Mouse (Mus musculus): ENCODE measurements around the gene Cfb. TPM values are rescaled to one million over a fixed set of nuclear protein-coding genes. Genes with fewer than 3 reads are reported as not detected.

Cfb gene
- 1.2 and 2.4 TPM in 2 replicates for polyA plus RNA-seq (2012; rRNA removed)

DNA sequence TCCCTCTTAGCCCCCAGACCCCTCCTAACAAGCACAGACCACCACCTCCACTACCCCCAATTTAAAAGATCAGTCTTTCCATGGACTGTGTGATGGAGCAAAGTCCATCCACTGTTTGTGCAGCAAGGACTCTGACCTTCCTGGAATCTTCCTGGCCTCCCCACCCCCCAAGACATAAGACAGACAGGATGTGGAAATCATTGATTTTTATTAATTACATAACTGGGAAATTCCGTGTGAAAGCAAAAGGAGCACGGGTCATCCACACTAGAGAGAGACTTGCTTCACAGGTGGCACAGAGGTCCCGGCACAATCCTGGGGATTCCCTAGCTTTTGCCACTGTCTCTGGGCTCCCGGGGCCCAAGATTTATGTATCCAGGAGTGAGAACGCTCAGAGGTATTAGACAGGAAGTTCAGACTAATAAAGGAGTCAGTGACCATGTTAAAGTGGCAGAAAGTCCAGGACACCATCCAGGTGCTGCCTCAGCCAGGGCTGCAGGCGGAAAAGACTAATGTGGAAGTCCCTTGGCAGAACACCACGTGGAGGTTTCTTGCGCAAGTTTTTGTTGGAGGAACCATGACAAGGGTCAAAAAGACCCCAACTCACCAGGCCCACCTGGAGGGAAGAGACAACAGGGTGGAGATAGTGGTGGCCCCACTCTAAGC is at the start of gene Cfb:
TSS of gene Cfb (minus strand) at position 103 of the 666 bp plus-strand sequence.

DNA sequence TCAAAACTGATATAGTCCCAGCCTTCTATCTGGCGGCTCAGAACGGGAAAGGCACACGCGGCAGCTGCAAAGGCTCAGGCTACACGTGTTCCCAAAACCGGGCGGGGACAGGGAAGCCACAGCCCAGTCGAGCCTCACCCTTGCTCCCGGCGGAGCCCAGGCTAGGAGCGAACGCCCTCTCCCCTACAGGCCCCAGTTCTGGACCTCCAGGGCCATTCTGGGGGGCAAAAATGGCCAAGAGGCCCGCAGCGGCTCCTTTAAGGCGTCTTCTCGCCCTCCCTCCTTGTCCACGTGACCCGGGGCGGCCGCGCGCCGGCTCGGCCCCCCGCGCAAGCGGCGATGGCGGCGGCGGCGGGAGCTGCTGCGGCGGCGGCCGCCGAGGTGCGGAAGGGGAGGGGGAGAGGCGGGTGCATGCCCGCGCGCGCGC is 35.9 kb upstream of the Cfb start, which contains the start of the genes C2 and Ehmt2:
TSS of gene C2 (minus strand) at position 106 of the 427 bp plus-strand sequence.
TSS of gene Ehmt2 (plus strand) at position 310 of the 427 bp plus-strand sequence.

DNA sequence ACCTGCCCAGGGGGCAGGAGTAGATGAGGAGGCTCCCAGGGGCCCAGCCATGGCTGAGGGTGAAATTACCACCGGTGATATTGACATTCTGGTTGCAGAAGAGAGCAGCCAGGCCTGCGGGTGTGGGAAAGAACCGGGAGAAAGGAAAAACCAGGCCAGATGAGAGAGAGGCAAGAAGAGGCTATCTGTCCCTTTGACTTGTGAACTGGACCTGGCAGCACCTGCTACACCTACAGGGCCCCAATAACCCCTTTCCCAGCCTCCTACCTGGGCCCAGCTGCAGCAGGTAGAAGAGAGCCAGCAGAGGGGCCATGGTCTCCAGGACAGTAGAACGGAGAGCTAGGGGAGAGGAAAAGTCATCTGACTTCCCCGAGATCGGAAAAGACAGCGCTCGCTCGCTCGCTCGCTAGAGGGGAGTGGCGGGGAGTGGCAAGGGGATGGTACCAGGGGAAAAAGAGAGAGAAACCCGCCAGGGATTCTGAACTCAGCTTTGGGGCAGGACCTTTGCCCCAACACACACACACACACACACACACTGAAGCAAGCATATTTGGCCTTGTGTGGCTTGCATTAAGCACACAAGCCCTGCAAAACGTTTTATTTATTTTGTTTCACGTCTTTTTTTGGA is 19.5 kb upstream of the Cfb start, which contains the start of gene Gm20547:
TSS of gene Gm20547 (minus strand) at position 360 of the 628 bp plus-strand sequence.

DNA sequence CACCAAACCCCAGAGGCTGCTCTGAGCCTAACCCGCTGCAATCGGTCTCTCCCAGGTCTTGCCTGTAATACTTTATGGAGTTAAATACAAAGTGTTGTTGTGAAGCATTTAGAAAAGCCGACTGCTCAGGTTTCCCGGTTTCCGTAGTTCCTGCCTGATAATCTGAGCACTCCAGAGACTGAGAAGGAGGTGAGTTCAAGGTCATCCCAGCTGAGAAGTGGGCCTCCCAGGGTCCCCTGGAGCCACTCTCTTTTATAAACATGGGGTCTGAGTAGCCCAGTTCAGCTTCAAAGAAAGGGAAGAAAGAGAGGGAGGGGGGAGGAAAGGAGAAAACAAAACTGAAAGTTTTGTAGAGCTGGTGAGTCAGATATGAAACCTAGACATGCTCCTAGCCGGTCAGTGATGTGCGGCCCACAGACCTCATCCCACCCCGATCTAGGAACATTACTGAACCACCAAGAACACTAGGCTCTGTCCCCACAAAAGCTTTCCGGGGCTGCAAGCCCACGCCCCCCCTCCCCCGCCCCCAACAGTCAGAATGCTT is 17.1 kb upstream of the Cfb start, which contains the start of gene Zbtb12:
TSS of gene Zbtb12 (plus strand) at position 148 of the 544 bp plus-strand sequence.

DNA sequence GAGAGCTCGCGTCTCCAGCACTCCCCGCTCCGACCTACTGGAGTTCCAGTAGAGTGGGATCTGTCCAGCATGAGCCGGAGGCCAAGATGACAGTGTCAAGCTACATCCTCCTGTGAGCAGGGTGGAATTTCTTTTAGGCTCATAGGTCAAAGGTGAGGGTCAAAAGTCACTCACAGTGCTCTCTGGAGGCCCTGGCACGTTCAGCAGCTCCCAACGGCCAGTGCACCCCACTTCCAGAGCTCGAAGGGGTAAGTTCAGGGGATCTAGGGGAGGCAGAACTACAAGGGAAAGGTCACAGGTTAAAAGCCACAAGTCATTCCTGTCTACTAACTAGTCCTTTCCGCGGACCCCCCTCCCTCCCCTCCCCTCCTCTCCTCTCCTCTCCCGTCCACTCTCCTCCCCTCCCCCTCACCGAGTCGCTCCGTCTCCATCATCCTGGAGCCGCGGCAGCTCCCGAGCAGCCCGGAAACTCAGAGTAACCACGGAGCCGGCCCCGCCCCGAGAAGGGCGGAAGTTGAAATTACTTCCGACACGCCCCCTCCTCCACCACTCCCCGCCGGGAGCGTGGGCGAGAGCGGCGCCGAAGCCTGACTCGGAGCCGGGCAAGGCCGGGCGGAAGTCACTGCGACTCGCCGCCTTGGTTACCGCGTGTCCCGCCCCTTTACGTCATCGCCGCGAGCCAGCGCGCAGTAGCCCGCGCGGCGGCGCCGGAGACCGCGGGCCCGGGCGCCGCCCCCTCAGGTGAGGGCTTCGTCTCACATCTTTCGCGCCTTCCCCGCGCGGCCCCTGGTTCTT is 12.4 kb downstream of the Cfb start, which contains the start of the genes Skiv2l and Nelfe:
TSS of gene Skiv2l (minus strand) at position 489 of the 795 bp plus-strand sequence.
TSS of gene Nelfe (plus strand) at position 670 of the 795 bp plus-strand sequence.

DNA sequence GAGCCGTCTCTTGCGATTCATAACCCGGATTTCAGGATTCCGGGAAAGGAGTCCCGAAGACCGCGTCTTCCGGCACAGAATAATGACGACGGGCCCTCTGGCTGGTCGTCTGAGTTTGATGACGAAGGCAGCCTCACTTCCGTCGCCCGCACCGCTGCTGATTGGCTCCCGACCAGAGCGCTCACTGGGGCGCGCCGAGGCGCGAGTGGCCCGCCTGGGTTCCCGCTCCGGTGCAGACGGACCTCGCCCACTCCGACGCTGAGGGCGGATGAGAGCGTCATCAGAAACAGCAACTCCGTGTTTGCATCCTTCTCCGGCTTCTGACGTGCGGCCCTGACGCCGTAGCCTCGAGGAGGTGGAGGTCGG is 25.5 kb downstream of the Cfb start, which contains the start of the genes Stk19 and Dxo:
TSS of gene Stk19 (minus strand) at position 90 of the 366 bp plus-strand sequence.
TSS of gene Dxo (plus strand) at position 164 of the 366 bp plus-strand sequence.

Other genes starting within 250 kb of the Cfb start
- gene Egfl8, start 246.5 kb downstream of the Cfb start, polyA plus RNA-seq (2012; rRNA removed) = 9.5 and 13.6 TPM in 2 replicates
- 25.5 and 27.9 TPM in 2 replicates for gene Ppt2, start 234.0 kb downstream of the Cfb start, polyA plus RNA-seq (2012; rRNA removed)
- gene Prrt1, start 233.0 kb downstream of the Cfb start, polyA plus RNA-seq (2012; rRNA removed) = 44.9 and 49.4 TPM in 2 replicates
- gene Fkbpl, start 217.8 kb downstream of the Cfb start, polyA plus RNA-seq (2012; rRNA removed) = 5.3 and 5.5 TPM in 2 replicates
- gene Atf6b, start 215.4 kb downstream of the Cfb start, polyA plus RNA-seq (2012; rRNA removed) = 107 and 109 TPM in 2 replicates
- 0.34 and 0.75 TPM in 2 replicates for gene Tnxb, start 192.0 kb downstream of the Cfb start, polyA plus RNA-seq (2012; rRNA removed)
- gene C4b, start 118.6 kb downstream of the Cfb start, polyA plus RNA-seq (2012; rRNA removed) = 0.23 and 0.74 TPM in 2 replicates
- gene Cyp21a1, start 58.0 kb downstream of the Cfb start, polyA plus RNA-seq (2012; rRNA removed) = 0.04 TPM in 1 of 2 replicates, not detected in the other
- 68.6 and 70.2 TPM in 2 replicates for gene Stk19, start 25.6 kb downstream of the Cfb start, polyA plus RNA-seq (2012; rRNA removed)
- gene Dxo, start 25.5 kb downstream of the Cfb start, polyA plus RNA-seq (2012; rRNA removed) = 84.5 and 86.1 TPM in 2 replicates
- 102 and 104 TPM in 2 replicates for gene Skiv2l, start 12.3 kb downstream of the Cfb start, polyA plus RNA-seq (2012; rRNA removed)
- 74.4 and 75.2 TPM in 2 replicates for gene Nelfe, start 12.1 kb downstream of the Cfb start, polyA plus RNA-seq (2012; rRNA removed)
- gene Zbtb12, start 17.0 kb upstream of the Cfb start, polyA plus RNA-seq (2012; rRNA removed) = 112 and 124 TPM in 2 replicates
- gene Gm20547, start 19.5 kb upstream of the Cfb start, polyA plus RNA-seq (2012; rRNA removed) = not detected in 2 replicates
- gene C2, start 35.7 kb upstream of the Cfb start, polyA plus RNA-seq (2012; rRNA removed) = 2.2 and 3.4 TPM in 2 replicates
- gene Ehmt2, start 36.0 kb upstream of the Cfb start, polyA plus RNA-seq (2012; rRNA removed) = 310 and 337 TPM in 2 replicates
- 0.02 and 0.08 TPM in 2 replicates for gene Slc44a4, start 51.9 kb upstream of the Cfb start, polyA plus RNA-seq (2012; rRNA removed)
- 24.0 and 24.4 TPM in 2 replicates for gene Neu1, start 68.7 kb upstream of the Cfb start, polyA plus RNA-seq (2012; rRNA removed)
- 4.4 and 6.7 TPM in 2 replicates for gene Hspa1b, start 96.7 kb upstream of the Cfb start, polyA plus RNA-seq (2012; rRNA removed)
- not detected in 2 replicates for gene Gm20481, start 107.4 kb upstream of the Cfb start, polyA plus RNA-seq (2012; rRNA removed)
- 4.1 and 5.8 TPM in 2 replicates for gene Hspa1a, start 109.6 kb upstream of the Cfb start, polyA plus RNA-seq (2012; rRNA removed)
- gene Hspa1l, start 110.2 kb upstream of the Cfb start, polyA plus RNA-seq (2012; rRNA removed) = 0.29 and 0.31 TPM in 2 replicates
- gene Lsm2, start 119.3 kb upstream of the Cfb start, polyA plus RNA-seq (2012; rRNA removed) = 113 and 117 TPM in 2 replicates
- 96.9 and 103 TPM in 2 replicates for gene Vars, start 138.5 kb upstream of the Cfb start, polyA plus RNA-seq (2012; rRNA removed)
- gene Vwa7, start 154.1 kb upstream of the Cfb start, polyA plus RNA-seq (2012; rRNA removed) = 0.54 and 0.55 TPM in 2 replicates
- 6.1 TPM in 2 replicates for gene Sapcd1, start 165.5 kb upstream of the Cfb start, polyA plus RNA-seq (2012; rRNA removed)
- gene Msh5, start 184.2 kb upstream of the Cfb start, polyA plus RNA-seq (2012; rRNA removed) = 4.1 and 6.2 TPM in 2 replicates
- 89.1 and 106 TPM in 2 replicates for gene Clic1, start 187.4 kb upstream of the Cfb start, polyA plus RNA-seq (2012; rRNA removed)
- gene Ddah2, start 196.5 kb upstream of the Cfb start, polyA plus RNA-seq (2012; rRNA removed) = 371 and 426 TPM in 2 replicates
- 0.07 and 0.48 TPM in 2 replicates for gene Ly6g6c, start 202.9 kb upstream of the Cfb start, polyA plus RNA-seq (2012; rRNA removed)
- gene Mpig6b, start 203.7 kb upstream of the Cfb start, polyA plus RNA-seq (2012; rRNA removed) = 0.22 and 0.23 TPM in 2 replicates
- gene Ly6g6e, start 214.4 kb upstream of the Cfb start, polyA plus RNA-seq (2012; rRNA removed) = 3.0 and 7.1 TPM in 2 replicates
- gene Ly6g6d, start 215.5 kb upstream of the Cfb start, polyA plus RNA-seq (2012; rRNA removed) = 2.3 and 2.8 TPM in 2 replicates
- gene Ly6g6f, start 223.1 kb upstream of the Cfb start, polyA plus RNA-seq (2012; rRNA removed) = 0.10 and 0.16 TPM in 2 replicates
- 93.6 and 106 TPM in 2 replicates for gene Abhd16a, start 226.7 kb upstream of the Cfb start, polyA plus RNA-seq (2012; rRNA removed)
- gene Ly6g5c, start 245.8 kb upstream of the Cfb start, polyA plus RNA-seq (2012; rRNA removed) = not detected in 2 replicates